Comparison of ENCODE assay signal across 8 mouse cellular contexts in the genomic region with DNA sequence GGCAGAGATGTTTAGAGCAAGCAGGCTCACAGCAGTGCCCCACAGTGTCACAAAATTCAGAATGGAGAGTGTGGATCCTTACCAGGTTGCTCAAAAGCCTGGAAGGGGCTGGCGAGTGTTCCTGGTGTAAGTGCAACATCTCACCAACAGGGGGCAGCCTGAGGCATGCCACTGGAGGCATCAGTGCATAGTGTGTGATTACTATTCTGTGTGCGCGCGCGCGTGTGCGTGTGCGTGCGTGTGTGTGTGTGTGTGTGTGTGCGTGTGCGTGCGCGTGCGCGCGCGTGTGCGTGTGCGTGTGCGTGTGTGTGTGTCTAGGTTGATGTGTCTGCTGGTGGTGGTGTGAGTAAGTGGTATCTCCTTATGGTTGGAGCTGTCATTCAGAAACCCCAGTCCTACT. TPM values are rescaled to one million over a fixed set of nuclear protein-coding genes. Genes with fewer than 3 reads are reported as not detected.
DNase-seq lines count a peak whose midpoint lies in the region; ATAC-seq and TF ChIP-seq lines count a peak whose summit lies in the region.

No protein-coding gene starts in this region.

- intact Hi-C loops in heart, adult 2 months (cut with DNase I) = loop anchor here (5.0 kb wide), 1 partner anchor 424 kb away; the partner anchor contains the start of gene Bhlhe23

- peak; percentile 78 for TF ChIP-seq CTCF in heart, adult 2 months (IDR thresholded peaks at IDR 0.05)
- TF ChIP-seq CTCF in Patski (IDR thresholded peaks at IDR 0.05) = peak; percentile 73
- TF ChIP-seq CTCF in cortical plate, adult 2 months (IDR thresholded peaks at IDR 0.05; ENCODE audit: extremely low read depth, insufficient read depth, low read length) = peak; percentile 83

- WGBS in heart, adult 2 months = 37% methylated on average over 20 of the region's 20 CpGs
- WGBS in hindbrain, embryonic 10.5 days = 61% methylated on average over 20 of the region's 20 CpGs
- WGBS in midbrain, embryonic 15.5 days = 56% methylated on average over 20 of the region's 20 CpGs
- 54% methylated on average over 20 of the region's 20 CpGs for WGBS in stomach, embryonic 16.5 days

- no peaks in the 10 kb centered on the region for H3K79me2 ChIP-seq in heart, adult 2 months (replicated peaks; ENCODE audit: control insufficient read depth, insufficient read depth, low read length)

- no peak overlapping the region for H3K27ac ChIP-seq in heart, adult 2 months
- no peak overlapping the region for H3K27ac ChIP-seq in cortical plate, adult 2 months (ENCODE audit: insufficient read depth, low read length)
- no peak overlapping the region for H3K27ac ChIP-seq in hindbrain, embryonic 10.5 days
- H3K27ac ChIP-seq in midbrain, embryonic 15.5 days = no peak overlapping the region
- H3K27ac ChIP-seq in stomach, embryonic 16.5 days (ENCODE audit: low read length) = no peak overlapping the region

- in situ Hi-C loops in Patski (cut with MboI; ENCODE audit: low pct_unique_long_range_greater_than_20kb) = loop anchor here (5.0 kb wide), 2 partner anchors 79 to 224 kb away; no protein-coding TSS in a partner anchor

- CTCF ChIA-PET in Patski (lab: Charles Lee) = interaction anchor here (0.7 to 8.4 kb wide), 15 partner anchors 10 to 228 kb away, joined by 3 to 68 read pairs (median 5); partner anchors contain the start of gene Mrgbp

- H3K4me1 ChIP-seq in heart, adult 2 months (ENCODE audit: control insufficient read depth, insufficient read depth, low read length) = no peaks in the 10 kb centered on the region
- H3K4me1 ChIP-seq in cortical plate, adult 2 months (ENCODE audit: control insufficient read depth, insufficient read depth, low read length) = no peaks in the 10 kb centered on the region
- no peaks in the 10 kb centered on the region for H3K4me1 ChIP-seq in hindbrain, embryonic 10.5 days (replicated peaks)
- H3K4me1 ChIP-seq in midbrain, embryonic 15.5 days = no peaks in the 10 kb centered on the region
- no peaks in the 10 kb centered on the region for H3K4me1 ChIP-seq in stomach, embryonic 16.5 days (ENCODE audit: control insufficient read depth, insufficient read depth, low read length)

- no peak for TF ChIP-seq POLR2A in heart, adult 2 months (IDR thresholded peaks at IDR 0.05; ENCODE audit: insufficient read depth, low read depth, low read length)
- no peak for TF ChIP-seq POLR2A in cortical plate, adult 2 months (IDR thresholded peaks at IDR 0.05; ENCODE audit: extremely low read depth, insufficient read depth, low read length)

- no peak for TF ChIP-seq EP300 in heart, adult 2 months (IDR thresholded peaks at IDR 0.05; ENCODE audit: insufficient read depth, low read depth, low read length)

- ATAC-seq in Patski = no peak
- peak; percentile 69 for ATAC-seq in midbrain, embryonic 15.5 days (replicated peaks)
- ATAC-seq in stomach, embryonic 16.5 days (ENCODE audit: insufficient read depth, low FRiP score) = peak; percentile 53; the same call in 1 of the 2 replicates

- H3K27me3 ChIP-seq in heart, adult 2 months (ENCODE audit: control insufficient read depth, insufficient read depth, low read length) = no peaks in the 10 kb centered on the region
- peaks cover 6% of the 10 kb centered on the region for H3K27me3 ChIP-seq in Patski
- H3K27me3 ChIP-seq in hindbrain, embryonic 10.5 days (ENCODE audit: insufficient read depth, poor library complexity, severe bottlenecking) = peaks cover 12% of the 10 kb centered on the region
- H3K27me3 ChIP-seq in midbrain, embryonic 15.5 days (replicated peaks) = no peaks in the 10 kb centered on the region
- no peaks in the 10 kb centered on the region for H3K27me3 ChIP-seq in stomach, embryonic 16.5 days (ENCODE audit: control insufficient read depth, insufficient read depth, low read length)

- no peaks in the 10 kb centered on the region for H3K36me3 ChIP-seq in heart, adult 2 months (ENCODE audit: control insufficient read depth, insufficient read depth, low read length)
- no peaks in the 10 kb centered on the region for H3K36me3 ChIP-seq in hindbrain, embryonic 10.5 days
- no peaks in the 10 kb centered on the region for H3K36me3 ChIP-seq in midbrain, embryonic 15.5 days (replicated peaks)
- H3K36me3 ChIP-seq in stomach, embryonic 16.5 days (ENCODE audit: control insufficient read depth, insufficient read depth, low read length) = no peaks in the 10 kb centered on the region

- POLR2A ChIA-PET in Patski (lab: Charles Lee) = interaction anchor here (1.3 kb wide), 1 partner anchor 225 kb away, joined by 3 read pairs; no protein-coding TSS in a partner anchor

- 0 out of 2 replicates have a peak overlapping the region, but pooled peaks have one; percentile 13 for H3K4me2 ChIP-seq in midbrain, embryonic 15.5 days
- H3K4me2 ChIP-seq in stomach, embryonic 16.5 days (ENCODE audit: low read depth, low read length) = no peak overlapping the region

- no peak overlapping the region for H3K4me3 ChIP-seq in heart, adult 2 months
- H3K4me3 ChIP-seq in cortical plate, adult 2 months (ENCODE audit: insufficient read depth, low read length) = no peak overlapping the region
- H3K4me3 ChIP-seq in hindbrain, embryonic 10.5 days = no peak overlapping the region
- H3K4me3 ChIP-seq in midbrain, embryonic 15.5 days = no peak overlapping the region
- no peak overlapping the region for H3K4me3 ChIP-seq in stomach, embryonic 16.5 days (replicated peaks; ENCODE audit: low read length)

- no peak for DNase-seq in heart, adult 2 months
- DNase-seq in heart, adult 11 months = no peak
- DNase-seq in Patski (ENCODE audit: low read depth, low spot score) = no peak
- DNase-seq in hindbrain, embryonic 10.5 days (ENCODE audit: low spot score) = peak; percentile 68
- DNase-seq in layer of hippocampus, postnatal 14 days (ENCODE audit: low spot score in 2 of 2) = peak; percentile 46 to 54

- no peak overlapping the region for H3K9ac ChIP-seq in heart, adult 2 months (ENCODE audit: low read depth, low read length)
- no peak overlapping the region for H3K9ac ChIP-seq in midbrain, embryonic 15.5 days
- H3K9ac ChIP-seq in stomach, embryonic 16.5 days (ENCODE audit: low read length) = no peak overlapping the region

- H3K9me3 ChIP-seq in hindbrain, embryonic 10.5 days = no peaks in the 10 kb centered on the region
- H3K9me3 ChIP-seq in midbrain, embryonic 15.5 days = no peaks in the 10 kb centered on the region
- no peaks in the 10 kb centered on the region for H3K9me3 ChIP-seq in stomach, embryonic 16.5 days (replicated peaks; ENCODE audit: control insufficient read depth, low read length)

RNA-seq across cellular contexts. Expression of gene Gata5, which starts 18.8 kb away (rescaled TPM):
- under 1 TPM; 0.63 to 0.89 TPM for total RNA-seq in heart, adult 2 months (2021)
- 1.1 TPM in 2 replicates for polyA plus RNA-seq in heart, adult 2 months (2012; rRNA removed)
- polyA plus RNA-seq in Patski (2021) = not detected
- not detected in 2 replicates for polyA plus RNA-seq in cortical plate, adult 2 months (2012; rRNA removed)
- polyA plus RNA-seq in hindbrain, embryonic 10.5 days (2016; fragmentation: Nextera tagmentation; extraction: Ambion mirVana) = 0.25 TPM in 1 of 2 replicates, not detected in the other
- not detected for total RNA-seq in layer of hippocampus, postnatal 14 days (2021)
- not detected in 2 replicates for polyA plus RNA-seq in midbrain, embryonic 15.5 days (2015; fragmentation: Nextera tagmentation; extraction: Ambion mirVana)
- 5.6 and 6.7 TPM in 2 replicates for polyA plus RNA-seq in stomach, embryonic 16.5 days (2015; fragmentation: Nextera tagmentation; extraction: Ambion mirVana)

Comparison
In these comparisons a context has a peak if more than half of its experiments do, and no peak if none do; other contexts are left out.
1. DNase-seq: peak in hindbrain, embryonic 10.5 days (single experiment) and layer of hippocampus, postnatal 14 days (2 of 2); none in heart, adult 2 months (0 of 2), heart, adult 11 months (single experiment) and Patski (single experiment).
2. Peak in every context shown above with its lines, with median percentiles within 50 percentile points of each other: CTCF ChIP-seq.